Mouse (Mus musculus) heart, embryonic 13.5 days (tissue): Measurements from ENCODE around the gene Fezf2. TPM values are rescaled to one million over a fixed set of nuclear protein-coding genes. Genes with fewer than 3 reads are reported as not detected.

ENCODE experiments used
- ATAC-seq: fragments of 200-750 bp; cut with Nextera tagmentation; 2 replicates; pipeline ENCODE4 v1.8.0; 2017; ENCODE audit warnings: moderate TSS enrichment; ENCODE audit not compliant: insufficient number of reproducible peaks, low FRiP score, low TSS enrichment; ENCODE audit errors: extremely low read depth
- H3K27ac ChIP-seq: fragments of 300-500 bp; sonication (generic); replicated peaks from 2 replicates; pipeline ENCODE4 v1.5.1; 2015; ENCODE audit warnings: moderate library complexity, mild to moderate bottlenecking, inconsistent platforms
- H3K27me3 ChIP-seq: fragments of 300-500 bp; sonication (generic); replicated peaks from 2 replicates; pipeline ENCODE4 v1.6.1; 2015; ENCODE audit warnings: mild to moderate bottlenecking, inconsistent platforms
- H3K36me3 ChIP-seq: fragments of 300-500 bp; sonication (generic); 2 replicates; pipeline ENCODE4 v1.6.1; 2015; ENCODE audit warnings: mild to moderate bottlenecking, inconsistent platforms
- H3K4me1 ChIP-seq: fragments of 300-500 bp; sonication (generic); 2 replicates; pipeline ENCODE4 v1.6.1; 2015; ENCODE audit warnings: inconsistent platforms
- H3K4me2 ChIP-seq: fragments of 300-500 bp; sonication (generic); 2 replicates; pipeline ENCODE4 v1.6.1; 2015; ENCODE audit warnings: inconsistent platforms, mild to moderate bottlenecking, moderate library complexity
- H3K4me3 ChIP-seq: fragments of 300-500 bp; sonication (generic); 2 replicates; pipeline ENCODE4 v1.5.1; 2015; ENCODE audit warnings: moderate library complexity, mild to moderate bottlenecking, inconsistent platforms
- H3K9ac ChIP-seq: fragments of 300-500 bp; sonication (generic); 2 replicates; pipeline ENCODE4 v1.6.1; 2015; ENCODE audit warnings: inconsistent platforms, mild to moderate bottlenecking, moderate library complexity
- H3K9me3 ChIP-seq: fragments of 300-500 bp; sonication (generic); 2 replicates; pipeline ENCODE4 v1.6.1; 2016; ENCODE audit warnings: inconsistent platforms
- WGBS: fragments of 180-500 bp; shearing (Covaris S2); methylation state at CpG from one replicate; pipeline ENCODE4 v1.1.7; 2015; ENCODE audit warnings: mixed read lengths; 5-methylcytosine and 5-hydroxymethylcytosine counted together
- polyA plus RNA-seq: library from polyadenylated mRNA; unstranded; fragments of >200 nt; fragmentation: Nextera tagmentation; extraction: Ambion mirVana; gene quantifications from 2 replicates; pipeline ENCODE4 v1.2.1, GENCODE M21; 2015

Fezf2 gene
- polyA plus RNA-seq, 1 experiment from 2014 or later: 0.07 TPM

GRCm38 (mm10) chr14:12300275-12300674 lies 47.7 kb downstream of the Fezf2 start:
- Histone ChIP-seq H3K9me3 (no peaks in the 10 kb centered on the region), H3K9ac (no peak overlapping the region), H3K27me3 (no peaks in the 10 kb centered on the region), H3K27ac (no peak overlapping the region), H3K4me2 (no peak overlapping the region), H3K4me1 (0 out of 2 replicates have a peak, but pooled peaks cover 2% of the 10 kb centered on the region), H3K36me3 (peaks cover 31% of the 10 kb centered on the region), H3K4me3 (no peak overlapping the region)
- no peak for ATAC-seq
- 67% methylated on average over 4 of the region's 4 CpGs for WGBS

- no peaks in the 10 kb centered on the region for H3K9me3 ChIP-seq
- no peaks in the 10 kb centered on the region for H3K4me1 ChIP-seq
- no peak overlapping the region for H3K27ac ChIP-seq
- H3K36me3 ChIP-seq: peaks cover 31% of the 10 kb centered on the region
- 68% methylated on average over 6 of the region's 6 CpGs for WGBS
- no peak overlapping the region for H3K4me3 ChIP-seq
- H3K4me2 ChIP-seq: no peak overlapping the region
- no peaks in the 10 kb centered on the region for H3K27me3 ChIP-seq
- no peak for ATAC-seq
- H3K9ac ChIP-seq: no peak overlapping the region
Measured at GRCm38 (mm10) chr14:12299654-12300053, 48.3 kb downstream of the Fezf2 start.

GRCm38 (mm10) chr14:12299171-12299570 lies 48.8 kb downstream of the Fezf2 start:
- no peaks in the 10 kb centered on the region for H3K4me1 ChIP-seq
- no peak overlapping the region for H3K4me3 ChIP-seq
- H3K9me3 ChIP-seq: no peaks in the 10 kb centered on the region
- no peak overlapping the region for H3K4me2 ChIP-seq
- no peak overlapping the region for H3K9ac ChIP-seq
- no peak for ATAC-seq
- H3K27me3 ChIP-seq: no peaks in the 10 kb centered on the region
- no peak overlapping the region for H3K27ac ChIP-seq
- peaks cover 31% of the 10 kb centered on the region for H3K36me3 ChIP-seq

GRCm38 (mm10) chr14:12296391-12296790 lies 51.6 kb downstream of the Fezf2 start:
- Histone ChIP-seq H3K9me3 (no peaks in the 10 kb centered on the region), H3K27ac (no peak overlapping the region), H3K9ac (no peak overlapping the region), H3K36me3 (peaks cover 29% of the 10 kb centered on the region), H3K27me3 (no peaks in the 10 kb centered on the region), H3K4me1 (no peaks in the 10 kb centered on the region), H3K4me3 (no peak overlapping the region), H3K4me2 (no peak overlapping the region)
- no peak for ATAC-seq
- 87% methylated on average over 7 of the region's 7 CpGs for whole genome bisulfite sequencing

Other genes starting within 250 kb of the Fezf2 start
- gene Gm49355, start 64.2 kb downstream of the Fezf2 start, polyA plus RNA-seq: 0.10 and 0.12 TPM in 2 replicates
- 23.8 and 28.1 TPM in 2 replicates for gene 3830406C13Rik, start 64.0 kb downstream of the Fezf2 start, polyA plus RNA-seq